Mouse (Mus musculus): ENCODE data around the gene Nos3.

The Nos3 gene

DNA sequence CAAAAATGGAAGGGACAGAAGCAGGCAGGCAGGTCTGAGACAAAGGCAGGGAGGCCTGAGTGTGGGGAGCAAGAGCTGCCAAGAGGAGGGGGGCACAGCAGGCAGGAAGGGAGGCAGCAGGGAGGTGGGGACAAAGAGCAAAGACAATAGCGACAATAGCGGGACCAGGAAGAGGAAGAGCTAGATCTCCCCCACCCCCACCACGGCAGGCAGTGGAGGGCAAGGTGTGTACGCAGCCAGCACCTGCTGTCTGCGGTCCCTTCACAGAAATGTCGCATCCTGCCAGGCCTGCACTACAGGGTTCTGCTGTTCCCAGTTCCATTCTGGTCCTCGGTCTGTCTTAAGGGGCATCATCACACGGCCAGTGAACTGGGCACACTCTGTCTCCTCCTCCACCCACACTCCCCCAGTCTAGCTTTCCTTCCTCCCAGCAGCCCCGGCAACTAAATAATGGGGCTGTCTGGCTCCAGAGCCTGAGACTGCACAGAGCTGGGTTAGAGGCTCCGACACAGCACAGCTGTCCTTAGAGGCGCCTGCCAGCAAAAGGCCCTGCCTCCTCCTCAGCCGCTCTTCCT is 20.0 kb upstream of the Nos3 start:
- DNase-seq (ENCODE audit: low spot score), result peak; percentile 40

DNA sequence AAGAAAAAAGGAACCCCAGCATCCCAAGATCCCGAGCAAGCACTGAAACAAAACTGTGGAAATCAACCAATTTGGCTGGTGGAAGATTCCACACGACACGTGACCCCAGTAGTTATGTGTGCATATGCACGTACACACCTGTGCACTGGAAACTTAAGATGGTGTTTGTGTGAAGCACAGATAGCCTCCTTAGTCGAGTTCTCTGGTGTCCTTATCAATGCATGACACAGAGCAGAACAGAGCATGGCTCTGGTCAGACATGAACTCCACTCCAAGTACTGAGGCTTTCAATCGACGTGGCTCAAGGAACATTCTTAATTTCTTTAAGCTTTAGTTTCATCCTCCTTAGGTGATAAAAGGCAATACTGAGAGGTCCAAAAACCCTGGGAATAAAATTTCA is 18.3 kb upstream of the Nos3 start:
- DNase-seq (ENCODE audit: low spot score), result no peak

DNA sequence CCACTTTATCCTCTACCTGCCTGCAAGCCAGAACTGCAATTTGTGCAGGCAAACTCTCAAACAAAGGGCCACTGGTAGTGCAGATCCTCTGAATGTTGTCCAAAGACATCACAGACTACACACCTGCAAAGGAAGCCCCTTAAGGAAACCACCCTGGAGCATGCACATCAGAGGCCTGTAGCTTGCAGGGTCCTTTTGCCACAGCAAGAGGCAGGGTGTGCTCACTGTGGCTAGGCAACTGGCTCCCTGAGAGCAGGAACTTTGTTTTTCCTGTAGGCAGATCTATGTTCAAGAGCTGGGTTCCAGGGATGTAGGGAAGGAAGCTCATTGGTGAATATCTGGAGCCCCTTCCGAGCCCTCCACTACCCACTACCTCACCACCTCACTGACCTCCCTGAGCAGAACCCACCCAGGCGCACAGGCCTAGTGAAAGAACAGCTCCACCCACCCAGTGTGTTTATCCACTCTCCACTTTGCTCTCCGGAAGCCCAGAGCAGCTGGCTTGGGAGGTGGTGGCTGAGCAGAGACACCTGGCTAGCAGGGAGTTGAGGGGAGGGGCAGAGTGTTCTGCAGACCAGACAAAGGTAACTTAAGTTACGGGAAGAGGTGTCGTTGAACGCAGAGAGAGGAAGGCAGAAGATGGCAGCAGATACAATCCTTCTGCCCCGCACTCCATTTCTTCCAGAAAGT is 17.3 kb upstream of the Nos3 start:
- no peak for DNase-seq (ENCODE audit: low spot score)

DNA sequence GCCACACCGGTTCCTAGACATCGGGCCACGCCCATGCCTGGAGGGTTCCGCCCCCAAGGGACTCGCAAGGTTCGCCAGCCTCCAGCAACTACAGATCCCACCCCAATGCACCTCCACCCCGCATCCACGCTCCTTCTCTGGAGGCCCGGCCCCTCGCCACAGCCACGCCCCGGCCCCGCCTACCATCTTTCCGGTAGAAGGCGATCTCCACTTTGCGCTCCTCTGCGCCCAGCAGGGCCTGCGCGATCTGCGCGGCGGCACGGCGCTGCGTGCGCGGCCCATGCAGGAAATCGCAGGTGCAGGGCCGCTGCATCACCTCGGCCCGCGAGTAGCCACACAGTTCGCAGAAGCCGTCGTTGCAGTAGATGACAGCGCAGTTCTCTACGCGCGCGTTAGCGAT is 16.5 kb upstream of the Nos3 start:
- peak; percentile 79 for DNase-seq (ENCODE audit: low spot score)

DNA sequence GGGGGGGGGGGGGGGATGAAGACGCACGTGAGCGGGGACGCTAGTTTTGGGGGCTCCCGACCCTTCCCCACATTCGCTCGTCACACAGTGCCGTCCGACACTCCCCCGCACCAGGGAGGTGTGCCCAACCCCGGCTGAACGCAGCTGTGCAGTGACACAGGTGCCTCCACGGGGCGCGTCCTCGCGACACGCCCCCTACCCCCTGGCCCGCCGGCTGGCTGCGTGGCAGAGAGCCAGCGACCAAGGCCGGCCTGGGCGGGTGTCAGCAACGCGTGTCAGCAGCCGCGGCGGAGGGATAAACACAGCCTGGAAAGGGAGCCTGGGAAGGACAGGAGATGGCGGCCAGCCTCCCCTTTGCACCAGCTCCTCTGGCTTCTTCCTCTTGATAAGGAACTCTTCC is 16.1 kb upstream of the Nos3 start:
- no peak for DNase-seq (ENCODE audit: low spot score)

DNA sequence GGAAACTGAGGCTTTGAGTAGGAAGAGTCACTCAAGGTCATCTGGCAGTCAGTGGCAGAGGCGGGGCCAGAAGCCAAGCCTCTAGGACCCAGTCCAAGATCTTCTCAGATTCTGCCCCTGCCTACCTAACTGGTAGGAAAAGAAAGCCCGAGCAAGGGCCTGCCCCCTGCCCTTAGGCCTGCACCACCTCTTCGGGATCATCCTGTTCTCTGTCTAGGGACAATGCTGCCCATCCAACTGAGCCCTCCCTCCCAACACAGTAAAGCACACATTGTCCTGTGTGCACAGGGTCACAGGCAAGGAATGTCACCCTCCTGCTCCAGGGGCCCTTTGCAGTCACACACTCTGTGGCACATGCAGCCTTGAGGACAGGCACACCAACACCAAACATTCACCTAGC is 14.5 kb upstream of the Nos3 start:
- DNase-seq (ENCODE audit: low spot score), result no peak

DNA sequence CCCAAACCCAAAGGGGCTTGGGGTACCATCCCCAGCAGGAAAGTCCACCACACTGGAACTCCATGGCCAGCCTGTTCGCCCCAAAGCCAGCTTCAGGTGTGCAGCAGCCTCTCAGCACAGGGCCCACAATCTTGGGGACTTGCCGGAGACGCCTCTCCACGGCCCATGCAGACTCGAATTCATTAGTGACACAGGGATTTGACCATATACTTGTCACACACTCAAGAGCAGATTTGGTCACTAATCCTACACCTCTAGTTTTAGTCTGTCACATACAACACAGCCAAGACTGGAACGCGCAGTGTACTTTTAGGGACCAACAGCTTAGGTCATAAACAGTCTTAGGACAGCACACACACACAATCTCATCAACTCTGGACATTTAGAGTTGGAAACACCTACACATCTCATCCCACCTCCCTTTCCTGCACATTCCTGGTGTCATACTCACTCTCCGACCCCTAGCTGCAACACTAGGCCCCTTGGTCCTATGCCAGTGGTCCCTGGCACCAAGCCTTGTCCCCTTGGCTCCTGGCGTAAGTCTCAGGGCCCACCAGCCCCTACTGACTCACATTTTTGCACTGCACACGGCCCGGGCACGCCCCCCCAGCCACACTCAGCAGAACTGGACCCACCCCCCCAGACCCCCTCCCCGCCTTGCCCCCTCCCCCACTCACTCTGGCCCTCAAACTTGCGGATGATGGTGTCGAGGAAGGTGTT is 13.9 kb upstream of the Nos3 start:
- no peak for DNase-seq (ENCODE audit: low spot score)

DNA sequence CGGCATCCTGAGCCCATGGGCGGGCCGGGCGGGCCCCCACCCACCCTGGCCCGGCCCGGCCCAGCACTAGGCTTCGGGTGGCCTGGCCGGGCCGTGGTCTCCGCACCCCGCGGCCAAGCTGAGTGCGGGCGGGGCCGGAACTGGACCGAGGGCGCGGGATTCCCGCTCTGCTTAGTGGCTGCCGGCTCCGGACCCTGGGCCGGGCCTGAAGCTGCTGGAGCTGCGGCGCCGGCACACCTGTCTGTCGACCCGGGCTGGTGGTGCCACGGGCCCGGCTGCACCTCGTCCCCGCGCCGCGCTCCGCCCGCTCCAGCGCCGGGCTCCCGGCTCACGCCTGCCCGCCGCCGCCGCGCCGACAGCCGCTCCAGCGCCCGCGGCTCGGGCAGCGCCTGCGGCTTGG is 13.3 kb upstream of the Nos3 start, which contains the start of gene Kcnh2:
Kcnh2 (minus strand) TSS at position 327 of the 400 bp plus-strand sequence.
- DNase-seq (ENCODE audit: low spot score), result no peak

DNA sequence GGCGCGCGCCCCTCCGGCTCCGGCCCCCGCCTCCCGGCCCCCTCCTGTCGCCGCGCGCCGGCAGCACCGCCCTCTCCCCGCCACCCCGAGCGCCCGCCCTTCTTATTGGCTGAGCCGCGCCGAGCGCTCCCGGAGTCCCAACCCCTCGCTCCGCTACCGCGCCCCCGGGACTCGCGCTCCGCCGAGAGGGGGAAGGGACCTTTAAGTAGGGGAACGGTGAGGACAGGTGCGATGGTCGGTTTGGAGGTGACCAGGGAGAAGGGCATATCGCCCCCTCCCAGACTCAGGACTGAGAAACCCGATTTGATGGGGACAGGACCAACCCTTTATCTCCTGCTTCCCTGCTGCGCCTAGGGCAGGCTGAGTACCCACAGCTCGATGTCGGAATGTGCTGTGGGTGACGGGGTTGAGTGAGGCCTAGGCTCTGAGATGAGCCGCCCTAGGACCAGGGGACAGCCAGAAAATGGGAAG is 12.9 kb upstream of the Nos3 start:
- DNase-seq (ENCODE audit: low spot score), result no peak

DNA sequence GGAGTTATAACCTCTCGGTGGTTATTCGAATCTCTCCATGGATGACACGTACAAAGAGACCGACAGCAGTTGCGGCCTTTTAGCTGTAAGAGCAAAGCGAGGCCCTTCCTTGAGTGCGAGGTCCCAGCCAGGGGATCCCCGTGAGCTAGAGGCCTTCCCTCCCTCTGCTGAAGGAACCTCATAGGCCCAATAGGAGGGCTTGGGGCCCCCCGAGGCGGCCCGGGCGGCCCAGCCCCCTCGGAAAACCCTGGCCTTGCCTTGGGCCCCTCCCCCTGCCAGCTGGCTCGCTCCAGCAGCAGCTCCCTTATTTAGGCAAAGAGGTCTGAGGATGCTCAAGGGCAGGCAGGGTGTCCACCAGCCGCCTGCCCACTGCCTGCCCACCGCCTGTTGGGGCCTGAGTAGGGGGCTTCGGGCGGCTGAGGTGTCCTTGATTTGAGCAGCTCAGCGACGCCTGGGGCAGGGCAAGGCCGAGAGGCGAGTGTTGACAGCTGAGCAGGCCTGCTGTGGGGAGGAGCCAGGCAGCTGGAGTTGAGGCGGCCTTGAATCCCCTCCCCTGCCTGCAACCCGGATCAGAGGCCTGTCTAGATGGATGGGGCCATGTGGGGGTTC is 12.3 kb upstream of the Nos3 start:
- DNase-seq (ENCODE audit: low spot score), result no peak

DNA sequence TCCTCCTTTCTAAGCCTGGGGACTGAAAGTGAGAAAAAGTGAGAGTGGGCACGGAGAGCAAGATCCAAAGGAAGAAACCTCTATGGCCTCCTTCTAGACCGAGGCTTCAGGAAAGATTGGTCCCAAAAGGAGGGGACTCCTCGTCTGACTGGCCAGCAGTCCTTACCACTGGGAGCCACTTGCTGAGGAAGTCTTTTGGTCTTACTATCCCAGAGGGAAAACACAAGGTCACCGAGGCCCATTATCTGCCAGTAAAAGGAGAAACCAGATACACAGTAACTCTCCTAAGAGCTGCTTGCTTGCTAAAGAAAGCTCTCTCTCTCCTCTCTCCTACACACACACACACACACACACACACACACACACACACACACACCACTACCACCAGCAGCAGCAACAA is 11.3 kb upstream of the Nos3 start:
- DNase-seq (ENCODE audit: low spot score), result no peak

DNA sequence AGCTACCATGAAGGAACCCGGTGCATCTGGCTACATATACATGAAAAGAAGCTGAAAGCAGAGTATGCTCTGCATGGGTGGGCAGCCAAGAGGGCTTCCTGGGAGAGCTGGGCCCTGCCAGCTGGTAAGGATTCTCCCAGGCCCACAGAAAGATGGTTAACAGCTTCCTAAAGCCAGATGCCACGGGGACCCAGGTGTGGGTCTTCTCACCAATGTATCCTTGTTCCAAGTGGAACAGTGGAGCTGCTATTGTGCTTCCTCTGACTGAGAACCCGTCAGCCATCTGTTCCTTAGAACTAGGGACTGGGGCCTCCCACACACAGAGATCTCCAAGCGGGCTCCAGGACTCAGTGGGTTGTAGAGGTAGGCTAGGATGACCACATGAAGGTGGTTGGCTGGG is 7.8 kb upstream of the Nos3 start:
- DNase-seq (ENCODE audit: low spot score), result no peak

DNA sequence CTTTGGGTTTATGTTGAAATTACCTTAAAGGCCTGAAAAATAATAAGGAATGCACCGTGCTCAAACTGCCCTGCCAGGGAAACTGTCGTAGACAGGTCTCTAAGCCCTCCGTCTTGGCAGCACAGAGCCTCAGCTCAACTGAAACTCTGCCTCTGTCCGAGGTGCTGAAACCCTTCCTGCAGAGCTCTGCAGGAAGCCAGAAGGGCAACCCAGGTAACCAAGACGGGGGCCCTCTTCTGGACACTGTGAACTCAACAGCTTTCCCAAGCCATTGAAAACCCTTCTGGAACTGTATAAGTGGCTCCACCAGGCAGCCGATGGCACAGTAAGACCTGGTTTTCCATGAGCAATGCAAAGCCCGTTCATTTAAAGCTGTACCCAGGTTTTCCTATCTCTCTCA is 7.1 kb upstream of the Nos3 start:
- peak; percentile 76 for DNase-seq (ENCODE audit: low spot score)

DNA sequence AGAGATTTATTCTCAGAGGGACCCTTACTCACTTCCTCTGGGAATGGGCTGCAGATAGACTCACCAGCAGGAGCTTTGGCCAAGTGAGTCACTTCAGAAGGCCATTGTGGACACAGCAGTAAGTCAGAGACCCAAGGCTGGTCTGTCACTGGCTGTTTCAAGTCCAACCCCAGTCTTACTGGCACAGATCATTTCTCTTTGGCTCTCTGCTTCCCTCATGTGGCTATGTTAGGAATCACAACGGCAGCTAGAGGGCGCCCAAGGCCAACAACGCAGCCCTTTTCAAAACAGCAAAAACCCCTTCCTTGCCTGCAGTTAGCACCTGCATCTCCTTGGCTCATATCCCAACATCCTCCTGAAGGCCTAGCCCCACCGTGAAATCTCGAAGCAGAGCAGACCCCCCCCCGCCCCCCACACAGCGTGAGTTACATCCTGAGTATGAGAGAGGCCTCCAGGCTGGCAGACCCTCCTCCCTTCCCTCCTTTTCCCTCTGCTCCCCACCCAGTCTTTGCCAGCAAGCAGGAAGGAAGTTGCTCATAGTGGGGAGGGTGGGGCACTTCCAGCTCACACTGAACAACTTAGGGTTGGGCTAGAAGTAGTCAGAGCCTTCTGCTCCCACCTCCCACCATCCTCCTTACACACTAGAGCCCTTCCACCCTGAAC is 3.7 kb upstream of the Nos3 start:
- DNase-seq (ENCODE audit: low spot score), result peak; percentile 82

DNA sequence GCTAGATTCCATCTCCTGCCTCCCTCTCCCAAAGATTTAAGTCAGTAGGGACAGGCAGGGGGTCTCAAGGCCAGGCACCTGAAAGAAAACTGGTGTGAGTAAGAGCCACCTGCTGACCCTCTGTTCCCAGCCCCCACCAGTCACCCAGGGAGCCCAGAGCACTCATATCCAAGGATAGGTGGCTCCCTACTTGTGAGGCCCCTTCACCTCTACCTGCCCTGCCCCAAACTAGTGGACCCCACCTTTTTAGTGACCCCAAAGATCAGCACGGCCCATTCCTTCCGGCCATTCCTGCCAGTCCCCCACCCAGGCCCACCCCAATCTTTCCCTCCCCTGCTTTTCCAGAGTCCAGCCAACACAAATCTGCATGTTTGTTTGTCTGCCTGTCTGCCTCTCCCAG is 1.1 kb upstream of the Nos3 start:
- no peak for DNase-seq (ENCODE audit: low spot score)

DNA sequence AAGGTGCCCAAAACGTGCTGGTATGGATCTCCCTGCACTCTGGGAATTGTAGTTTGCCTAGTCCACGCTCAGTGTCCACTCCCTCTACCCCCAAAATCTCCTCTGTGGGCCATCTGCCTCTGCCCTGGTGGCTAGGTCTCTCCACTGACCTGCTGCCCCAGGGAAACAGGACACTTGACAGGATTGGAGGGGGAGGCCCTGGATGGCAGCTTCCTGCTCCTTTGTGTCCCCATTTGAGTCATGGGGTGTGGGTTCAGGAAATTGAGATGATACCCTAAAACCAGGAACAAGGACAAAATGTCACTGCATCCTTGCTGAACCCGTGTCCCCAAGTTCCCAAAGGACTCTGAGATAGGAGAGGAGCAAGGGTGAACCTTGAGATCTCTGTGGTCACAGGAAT is 549 bp upstream of the Nos3 start:
- no peak for DNase-seq (ENCODE audit: low spot score)

DNA sequence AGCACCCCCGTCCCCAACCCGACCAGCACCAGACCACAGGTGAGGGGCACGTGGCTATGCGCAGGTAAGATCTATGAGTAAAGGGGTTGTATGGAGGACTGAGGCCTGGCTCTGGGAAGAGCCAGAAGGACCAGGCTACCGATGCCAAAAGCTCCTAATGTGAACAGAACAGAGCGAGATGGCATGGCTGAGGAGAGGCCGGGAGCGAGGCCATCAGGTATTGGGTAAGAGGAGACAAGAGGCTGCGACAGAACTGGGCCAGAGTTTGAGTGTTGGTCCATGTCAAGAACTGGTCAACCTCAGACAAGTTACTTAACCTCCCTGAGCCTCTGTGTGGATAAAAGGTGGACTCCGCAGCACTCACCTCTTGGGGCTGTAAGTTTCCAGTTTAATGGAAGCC is 353 bp downstream of the Nos3 start:
- no peak for DNase-seq (ENCODE audit: low spot score)

DNA sequence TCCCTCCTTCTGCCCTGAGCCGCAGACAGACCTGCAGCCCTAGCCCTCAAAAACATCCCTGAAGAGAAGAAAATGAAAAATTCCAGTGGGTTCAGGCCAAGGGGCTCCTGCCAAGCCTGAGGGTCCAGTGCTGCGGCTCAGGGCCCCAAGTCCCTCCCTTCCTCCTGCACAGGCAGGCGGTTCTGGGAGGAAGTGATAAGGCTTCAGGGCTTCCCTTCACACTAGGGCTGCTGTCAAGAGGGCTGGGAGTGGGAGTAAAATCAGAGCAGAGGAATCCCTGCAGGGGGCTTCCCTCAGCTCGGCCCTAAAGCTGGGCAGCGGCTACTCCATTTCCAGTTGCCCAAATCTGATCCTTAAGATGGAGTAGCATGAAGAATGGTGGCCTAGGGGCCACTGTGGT is 918 bp downstream of the Nos3 start:
- DNase-seq (ENCODE audit: low spot score), result no peak

DNA sequence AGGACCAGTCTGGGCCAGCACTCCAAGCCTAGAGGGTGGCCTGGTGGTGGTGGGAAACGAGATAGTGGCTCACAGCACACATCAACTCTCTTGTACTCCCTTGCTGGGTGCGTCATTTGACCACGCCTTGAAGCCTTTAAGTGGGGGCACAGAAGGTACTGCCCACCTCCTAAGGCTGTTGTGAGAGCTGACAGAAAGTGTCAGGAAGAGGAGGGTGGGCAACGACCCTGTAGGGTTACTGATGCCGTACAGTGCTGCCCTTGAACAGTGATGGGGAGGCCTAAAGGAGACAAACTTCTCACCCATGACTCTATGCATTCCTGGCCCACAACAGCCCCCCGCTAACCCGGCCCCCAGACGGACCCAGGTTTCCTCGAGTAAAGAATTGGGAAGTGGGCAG is 1.8 kb downstream of the Nos3 start:
- DNase-seq (ENCODE audit: low spot score), result no peak

DNA sequence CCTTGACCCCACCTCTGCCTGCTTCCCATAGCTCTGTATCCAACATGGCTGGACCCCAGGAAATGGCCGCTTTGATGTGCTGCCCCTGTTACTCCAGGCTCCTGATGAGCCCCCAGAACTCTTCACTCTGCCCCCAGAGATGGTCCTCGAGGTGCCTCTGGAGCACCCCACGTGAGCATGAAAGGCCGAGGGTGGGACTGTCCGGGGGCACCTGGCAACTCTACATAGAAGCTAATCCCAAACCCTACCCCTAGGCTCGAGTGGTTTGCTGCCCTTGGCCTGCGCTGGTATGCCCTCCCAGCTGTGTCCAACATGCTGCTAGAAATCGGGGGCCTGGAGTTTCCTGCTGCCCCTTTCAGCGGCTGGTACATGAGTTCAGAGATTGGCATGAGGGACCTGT is 5.2 kb downstream of the Nos3 start:
- DNase-seq (ENCODE audit: low spot score), result no peak

DNA sequence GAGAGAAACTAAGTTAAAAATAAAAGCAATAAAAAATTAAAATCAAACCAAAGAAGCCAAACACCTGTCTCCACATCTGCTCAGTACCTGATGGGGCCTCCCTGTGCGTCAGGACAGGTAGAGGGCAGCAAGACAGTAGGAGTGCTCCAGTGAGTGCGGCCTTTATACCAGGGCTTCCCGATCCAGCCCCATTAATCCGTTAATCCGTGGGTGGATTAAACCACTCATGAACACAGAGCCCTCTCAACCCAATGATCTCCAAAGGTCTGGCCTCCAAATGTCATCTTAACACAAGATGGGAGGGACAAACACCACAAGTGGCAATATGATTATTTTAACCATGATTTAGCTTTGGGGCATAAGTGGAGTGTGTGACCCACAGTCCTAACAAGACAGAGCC is 9.2 kb downstream of the Nos3 start:
- DNase-seq (ENCODE audit: low spot score), result no peak

DNA sequence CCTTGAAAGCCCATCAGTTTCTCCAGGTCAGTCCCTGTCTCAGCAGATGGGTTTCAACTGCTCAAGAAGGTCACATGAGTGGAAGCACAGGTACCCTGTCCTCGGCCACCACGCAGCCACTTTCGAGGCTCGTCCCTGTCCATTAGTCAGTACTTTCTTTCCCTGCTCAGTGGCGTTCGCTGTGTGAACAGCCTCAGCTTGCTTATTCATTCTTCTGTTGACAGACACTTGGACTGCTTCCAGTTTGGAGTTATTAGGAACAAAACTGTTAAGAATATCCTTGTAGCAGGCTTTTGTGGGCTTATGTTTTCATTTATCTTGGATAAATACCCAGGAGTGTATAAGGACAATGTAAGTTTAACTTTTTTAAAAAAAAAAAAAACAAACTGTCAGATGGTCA is 9.6 kb downstream of the Nos3 start:
- DNase-seq (ENCODE audit: low spot score), result no peak
